Mouse (Mus musculus): Measurements from ENCODE around the gene Ralb.

DNA sequence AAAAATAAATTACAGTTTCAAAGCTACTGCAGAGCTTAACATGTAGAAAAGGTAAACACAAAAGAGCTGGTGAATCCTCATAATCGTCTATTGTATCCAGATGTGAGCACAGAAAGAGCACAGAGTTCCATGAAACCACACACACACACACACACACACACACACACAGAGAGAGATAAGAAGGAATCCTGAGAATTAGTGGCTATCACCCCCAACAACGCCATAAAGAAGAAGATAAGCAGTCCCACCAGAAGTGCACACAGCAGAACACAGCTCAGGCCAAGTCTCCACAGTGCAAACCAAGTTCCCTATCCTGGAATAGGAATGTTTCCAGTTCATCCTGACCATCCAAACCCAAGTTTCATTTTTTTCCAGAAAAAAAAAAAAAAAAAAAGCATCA, 40.6 kb upstream of the Ralb start:
- TF ChIP-seq CTCF (IDR thresholded peaks at IDR 0.05; ENCODE audit: borderline replicate concordance, insufficient read depth, low read length): no peak
- TF ChIP-seq POLR2A (IDR thresholded peaks at IDR 0.05; ENCODE audit: low read depth, low read length): no peak
